Mouse (Mus musculus) gonadal fat pad, adult 2 months (tissue): ENCODE measurements around the gene Grin2b. TPM values are rescaled to one million over a fixed set of nuclear protein-coding genes. Genes with fewer than 3 reads are reported as not detected.

Experiments used
- DNase-seq: peaks from one replicate; pipeline ENCODE4 v3.0.0-alpha.2; 2012; ENCODE audit warnings: low read depth
- polyA plus RNA-seq: library from polyadenylated mRNA; depleted of rRNA; stranded (reverse); fragments of >200 nt; gene quantifications from 2 replicates; pipeline ENCODE4 v1.2.3, GENCODE M21; 2012; rRNA removed

Gene Grin2b
- polyA plus RNA-seq, result 0.04 TPM in 2 replicates

- no peak for DNase-seq
Observed at GRCm38 (mm10) chr6:136173191-136173896, at the start of gene Grin2b. Gene Grin2b (minus strand): TSS chr6:136173511.

- DNase-seq, result no peak
Observed at GRCm38 (mm10) chr6:136221894-136222293, 48.6 kb upstream of the Grin2b start.

DNA sequence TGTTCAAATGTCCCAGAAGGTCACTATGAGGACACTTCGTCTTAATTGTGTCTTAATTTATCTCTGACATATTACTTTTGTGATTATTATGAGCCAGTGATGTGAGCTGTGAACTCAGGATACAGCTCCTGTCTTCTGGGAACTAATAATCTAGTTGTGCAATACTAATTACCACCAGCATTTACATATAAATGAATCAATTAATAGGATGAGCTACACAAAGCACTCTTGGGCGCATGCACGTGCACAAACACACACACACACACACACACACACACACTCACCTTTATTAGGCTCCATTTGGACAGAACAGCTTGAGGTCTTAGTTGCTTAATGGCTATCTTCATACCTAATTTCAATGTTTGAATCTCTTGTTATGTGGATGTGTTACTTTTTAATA, 37.1 kb upstream of the Grin2b start:
- no peak for DNase-seq

DNA sequence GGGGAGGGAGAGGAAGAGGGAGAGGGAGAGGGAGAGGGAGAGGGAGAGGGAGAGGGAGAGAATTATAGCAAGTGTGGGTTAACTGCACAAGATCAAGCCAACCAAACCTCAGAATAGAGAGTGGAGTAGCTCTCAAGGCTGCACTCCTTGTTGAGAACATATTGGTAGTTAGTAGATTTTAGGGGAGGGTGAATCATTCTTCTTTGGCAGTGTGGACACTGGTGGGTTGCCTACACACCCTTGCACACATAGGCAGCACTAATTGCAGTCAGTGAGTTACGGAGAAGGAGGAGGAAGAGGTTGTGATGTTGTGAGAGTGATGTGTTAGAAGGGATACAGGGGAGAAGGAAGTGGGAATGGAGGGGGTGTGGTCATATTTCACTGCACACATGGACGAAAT, 26.5 kb upstream of the Grin2b start:
- DNase-seq, result no peak

- DNase-seq, result no peak
Observed at GRCm38 (mm10) chr6:136194616-136195015, 21.3 kb upstream of the Grin2b start.

DNA sequence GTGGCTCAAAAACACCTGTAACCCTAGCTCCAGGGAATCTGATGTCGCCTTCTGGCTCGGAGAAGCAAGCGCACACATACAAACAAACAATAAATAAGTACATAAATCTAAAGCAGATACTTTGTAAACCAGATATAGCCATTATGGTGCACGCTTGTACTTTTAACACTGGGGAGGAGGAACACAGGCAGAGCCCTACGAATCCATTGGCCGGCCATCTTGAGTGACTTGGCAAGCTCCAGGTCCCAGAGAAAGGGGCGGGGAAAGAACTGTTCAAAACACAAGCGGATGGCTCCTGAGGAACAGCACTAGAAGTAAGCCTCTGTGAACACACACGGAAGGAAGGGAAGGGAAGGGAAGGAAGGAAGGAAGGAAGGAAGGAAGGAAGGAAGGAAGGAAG, 4.8 kb upstream of the Grin2b start:
- DNase-seq, result no peak

- no peak for DNase-seq
Observed at GRCm38 (mm10) chr6:136172801-136173190, 515 bp downstream of the Grin2b start.

DNA sequence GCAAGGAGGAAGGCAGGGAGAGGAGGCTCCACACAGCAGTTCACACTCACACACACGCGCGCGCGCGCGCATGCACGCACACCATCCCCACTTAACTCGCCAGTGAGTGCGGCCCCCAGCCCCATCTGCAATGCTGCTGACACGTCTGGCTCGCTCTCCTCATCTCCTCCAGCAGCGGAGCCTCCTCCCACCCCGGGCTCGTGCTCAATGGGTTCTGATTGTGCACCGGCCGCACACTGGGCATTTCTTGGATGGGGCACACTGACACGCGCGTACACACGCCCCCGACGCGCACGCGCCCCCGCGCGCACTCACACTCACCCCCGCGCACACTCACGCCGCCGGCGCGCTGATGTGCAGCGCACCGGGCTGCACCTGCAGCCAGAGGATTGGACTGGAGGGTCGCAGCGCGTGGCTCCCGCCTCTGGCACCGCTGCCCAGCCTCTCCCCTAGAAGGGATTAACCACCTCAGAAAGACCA, 1.1 kb downstream of the Grin2b start:
- DNase-seq, result no peak

DNA sequence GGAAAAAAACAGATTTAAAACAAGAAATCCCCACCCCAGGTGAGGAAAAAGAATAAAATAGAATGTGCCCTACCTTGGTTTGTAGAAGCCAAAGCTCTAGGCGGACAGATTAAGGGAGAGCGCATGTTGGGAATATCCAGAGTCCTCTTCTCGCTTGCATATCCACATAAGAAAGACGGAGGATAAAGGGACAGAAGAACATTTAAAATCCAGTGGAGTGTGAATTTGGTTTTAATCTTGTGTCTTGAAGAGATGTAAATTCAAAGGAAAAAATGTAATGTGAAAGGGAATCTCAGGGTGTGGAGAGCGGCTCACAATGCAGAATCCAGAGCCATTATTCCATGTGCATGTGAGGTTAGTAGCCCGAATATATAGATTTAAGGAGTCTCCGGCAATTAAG, 2.0 kb downstream of the Grin2b start:
- no peak for DNase-seq

GRCm38 (mm10) chr6:136170381-136170780, 2.9 kb downstream of the Grin2b start:
- DNase-seq, result no peak

GRCm38 (mm10) chr6:136167361-136167760, 6.0 kb downstream of the Grin2b start:
- no peak for DNase-seq

DNA sequence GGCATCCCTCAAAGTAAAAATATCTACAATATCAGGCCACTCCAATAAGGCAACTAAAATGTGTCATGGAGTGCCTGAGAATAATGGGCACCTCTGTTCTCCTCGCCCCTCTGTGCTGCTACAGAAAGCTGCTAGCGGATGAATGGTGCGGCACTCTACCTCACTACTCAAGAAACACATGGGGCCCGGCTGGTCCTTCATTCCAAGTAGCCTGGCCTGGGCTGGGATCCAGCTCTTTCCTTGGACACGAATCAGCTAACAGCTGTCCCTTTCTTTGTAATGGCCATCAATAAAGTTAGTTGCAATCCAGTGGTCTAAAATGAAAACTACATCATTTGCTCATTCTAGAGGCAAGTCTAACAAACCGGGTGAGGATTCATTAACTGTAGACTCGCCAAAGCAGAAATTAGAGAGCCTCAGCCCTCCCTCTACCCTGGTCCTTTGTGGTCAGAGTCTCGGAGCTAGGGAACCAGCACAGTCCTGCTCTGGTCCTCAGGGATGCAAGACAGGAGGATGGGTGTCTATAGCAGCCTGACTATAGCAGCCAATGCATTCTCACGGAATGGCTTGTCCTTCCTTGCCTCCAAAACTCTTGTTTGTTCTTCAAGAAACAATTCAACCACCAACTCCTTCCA, 7.8 kb downstream of the Grin2b start:
- DNase-seq, result no peak

GRCm38 (mm10) chr6:136162090-136162489, 11.2 kb downstream of the Grin2b start:
- DNase-seq, result no peak

DNA sequence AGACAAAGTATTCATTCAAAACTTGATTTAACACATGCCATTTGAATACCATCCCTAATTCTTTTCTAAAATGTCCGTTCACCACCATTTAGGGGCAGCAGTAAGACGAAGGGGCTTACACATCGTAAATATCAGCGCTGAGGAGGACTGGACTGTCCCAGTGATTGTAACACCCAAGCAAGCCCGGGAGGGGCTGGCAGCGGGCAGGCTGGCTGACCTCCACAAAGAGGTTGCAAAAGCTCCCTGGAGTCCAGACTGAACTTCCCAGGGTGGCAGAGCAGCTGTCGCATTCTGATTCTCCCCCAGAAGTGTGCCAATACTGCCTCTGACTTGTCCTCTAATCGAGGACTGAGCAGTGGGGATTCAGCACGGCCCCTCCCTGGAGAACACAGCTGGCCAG, 19.9 kb downstream of the Grin2b start:
- no peak for DNase-seq

DNA sequence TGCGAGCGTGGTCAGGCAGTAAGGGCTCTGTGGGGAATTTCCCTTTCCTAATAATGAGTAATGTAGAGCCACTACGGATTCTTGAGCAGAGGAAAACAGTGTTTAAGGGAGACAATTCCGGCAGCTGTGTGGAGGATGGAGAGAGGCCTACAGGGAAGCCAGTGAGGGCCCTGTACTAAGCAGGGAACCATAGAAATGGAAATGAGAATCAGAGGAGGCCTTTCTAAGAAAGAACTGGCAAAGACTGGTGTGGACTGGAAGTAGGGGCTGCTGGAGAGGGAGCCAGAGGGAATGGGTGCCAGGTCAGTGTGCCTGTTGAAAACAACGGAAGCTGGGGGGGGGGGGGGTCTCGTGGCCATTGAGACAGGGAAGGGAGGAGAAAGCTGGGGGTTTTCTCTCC, 23.2 kb downstream of the Grin2b start:
- DNase-seq, result no peak

GRCm38 (mm10) chr6:136139967-136140366, 33.3 kb downstream of the Grin2b start:
- no peak for DNase-seq

GRCm38 (mm10) chr6:136130456-136130855, 42.9 kb downstream of the Grin2b start:
- no peak for DNase-seq

DNA sequence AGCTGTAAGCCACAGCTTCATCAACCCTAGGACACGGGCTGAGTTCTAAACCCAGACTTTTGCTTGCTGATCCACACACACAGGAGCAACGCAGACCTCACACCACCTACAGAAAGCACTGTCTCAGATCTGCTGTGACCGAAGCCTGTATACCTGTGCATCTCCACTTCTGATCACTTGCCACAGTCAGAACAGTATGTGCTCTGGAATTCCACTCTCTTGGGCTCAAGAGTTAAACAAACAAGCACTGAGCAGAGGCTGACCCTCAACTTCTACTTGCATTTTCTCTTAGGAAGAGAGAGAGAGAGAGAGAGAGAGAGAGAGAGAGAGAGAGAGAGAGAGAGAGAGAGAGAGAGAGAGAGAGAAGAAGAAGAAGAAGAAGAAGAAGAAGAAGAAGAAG, 50.7 kb downstream of the Grin2b start:
- no peak for DNase-seq

DNA sequence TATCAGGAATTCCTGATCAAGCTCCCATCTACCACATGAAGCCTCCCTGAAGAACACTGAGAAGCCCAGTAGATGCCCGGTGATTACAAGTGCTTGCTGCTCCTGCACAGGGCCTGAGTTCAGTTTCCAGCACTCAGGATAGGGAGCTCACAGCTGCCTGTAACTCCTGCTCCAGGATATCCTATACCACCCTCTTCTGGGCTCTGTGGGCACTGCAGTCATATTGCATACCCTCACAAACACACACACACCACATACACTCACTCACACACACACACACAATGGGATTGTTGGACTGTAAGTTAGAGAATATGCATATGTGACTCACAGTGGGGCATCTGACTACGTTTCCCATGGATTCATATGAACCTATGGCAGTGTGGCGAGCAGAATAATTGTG, 55.9 kb downstream of the Grin2b start:
- DNase-seq, result no peak

DNA sequence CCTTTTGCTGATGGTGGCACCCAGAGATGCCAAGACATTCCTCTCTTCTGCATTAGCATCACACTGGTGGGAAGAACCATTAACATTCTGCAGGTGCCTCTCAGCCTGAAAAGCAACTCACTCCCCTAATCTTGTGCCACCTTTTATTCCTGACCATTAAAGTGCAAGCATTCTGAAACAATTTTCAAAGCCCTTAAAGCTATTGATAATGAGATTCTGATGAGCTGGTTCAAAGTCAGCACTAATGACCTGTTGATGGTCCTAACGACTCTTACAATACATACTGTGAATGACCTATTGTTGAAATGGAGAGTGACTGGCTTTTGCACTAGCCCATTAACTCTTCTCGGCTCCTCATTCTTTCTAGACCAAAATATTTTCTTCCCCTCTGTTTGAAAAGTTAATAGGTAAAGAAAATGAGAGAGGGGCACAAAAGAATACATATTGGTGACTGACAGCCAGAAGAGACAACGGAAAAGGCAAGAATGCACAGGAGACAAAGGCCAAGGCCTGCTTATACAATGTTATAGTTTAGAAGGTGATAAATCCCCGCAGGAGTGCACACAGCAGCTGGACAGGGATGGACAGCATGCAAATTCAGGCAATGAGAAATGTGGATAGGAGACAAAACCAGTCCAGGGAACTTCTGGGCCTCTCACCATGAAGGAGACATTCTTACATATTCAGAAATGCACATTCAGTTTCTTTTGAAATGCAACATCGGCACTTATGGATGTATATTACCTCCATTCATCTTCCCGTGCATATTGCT, 59.5 kb downstream of the Grin2b start:
- no peak for DNase-seq

DNA sequence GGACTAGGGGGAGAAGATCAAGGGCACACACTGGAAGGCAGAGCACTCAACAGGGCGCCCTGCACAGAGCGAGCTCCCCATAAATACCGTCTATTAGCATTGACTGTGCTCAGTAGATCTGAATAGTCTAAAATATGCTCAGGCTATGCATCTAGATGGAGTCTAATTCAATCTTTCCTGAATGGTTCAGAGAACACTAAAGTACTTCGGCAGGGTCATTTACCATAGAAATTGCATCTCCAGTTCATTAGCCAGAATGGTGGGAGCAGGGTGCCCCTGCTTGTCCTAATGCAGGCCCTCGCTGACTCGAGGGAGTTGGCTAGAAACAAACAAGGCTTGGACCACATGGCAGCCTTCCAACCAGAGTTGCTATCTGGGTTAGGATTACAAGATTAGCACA, 64.1 kb downstream of the Grin2b start:
- DNase-seq, result no peak

DNA sequence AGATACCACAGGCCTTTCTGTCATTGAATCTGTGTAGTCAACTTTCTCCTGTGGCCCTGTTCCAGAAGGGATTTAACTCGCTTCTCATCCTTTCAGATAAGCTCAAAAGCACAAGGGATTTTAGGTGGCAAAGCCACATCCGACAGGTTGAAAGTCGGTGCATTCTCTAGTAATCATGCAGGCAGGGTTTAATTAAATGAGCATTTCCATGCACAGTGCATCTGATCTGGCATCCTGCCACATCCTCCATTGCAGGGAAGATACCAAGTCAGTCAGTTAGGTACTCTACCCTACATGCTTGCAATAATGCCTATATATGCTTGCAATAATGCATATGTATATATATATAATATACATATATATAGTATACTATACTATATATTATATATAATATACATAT, 64.8 kb downstream of the Grin2b start:
- DNase-seq, result no peak

DNA sequence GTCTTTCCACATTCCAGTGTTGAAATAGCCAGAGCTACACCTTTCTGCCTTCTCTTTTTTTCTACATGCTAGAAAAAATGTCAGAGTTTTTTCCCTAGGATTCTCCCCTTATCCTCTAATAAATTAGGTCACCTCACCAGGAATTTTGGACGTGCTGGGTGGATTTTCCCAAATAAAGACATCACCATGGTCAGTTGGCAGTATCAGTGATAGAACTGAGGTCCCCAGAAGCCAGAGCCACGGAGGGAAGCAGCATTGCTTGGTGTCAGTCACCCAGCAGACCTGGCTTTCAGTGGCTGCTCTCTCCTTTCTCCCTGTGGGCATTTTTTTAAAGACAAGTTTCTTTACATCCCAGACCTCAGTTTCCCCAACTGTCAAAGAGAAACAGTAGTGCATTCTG, 68.1 kb downstream of the Grin2b start:
- no peak for DNase-seq
